Mouse (Mus musculus) heart, postnatal 10 days (tissue): Measurements from ENCODE around the gene Gzma. TPM values are rescaled to one million over a fixed set of nuclear protein-coding genes. Genes with fewer than 3 reads are reported as not detected.

Experiments
- DNase-seq, 2 experiments: peaks; one replicate each; pipeline ENCODE4 v3.0.0; 2021
- intact Hi-C: fragments of 180-260 bp; cut with DNase I; formaldehyde crosslinking; loops from one replicate; pipeline ENCODE4 v1.15.1; 2025
- total RNA-seq, 2 experiments: library from RNA; stranded (reverse); gene quantifications; 2 replicates each; pipeline ENCODE4 v1.2.3; 2021

The Gzma gene
- under 1 TPM in 1 of 2 experiments, not detected in 1; 0.60 TPM for total RNA-seq

DNA sequence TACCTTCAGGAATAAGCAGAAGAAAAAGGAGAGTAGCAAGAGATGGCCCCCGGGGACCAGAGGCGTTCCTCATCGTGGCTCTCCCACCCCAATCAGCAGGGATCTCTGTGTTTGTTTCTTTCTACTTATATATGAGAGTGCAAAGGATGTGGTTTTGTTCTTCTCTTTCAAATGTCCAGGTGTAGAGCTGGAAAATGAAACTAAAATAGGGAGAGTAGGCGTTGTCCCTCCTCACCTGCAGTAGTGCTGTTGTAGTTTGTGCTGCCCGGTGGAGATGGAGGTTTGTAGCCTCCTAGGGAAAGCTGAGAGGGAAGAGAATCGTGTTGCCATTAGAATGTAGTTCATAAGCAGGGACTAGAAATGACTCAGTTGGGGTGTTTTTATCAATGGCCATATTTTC, at the start of gene Gzma:
Gene Gzma, minus strand, starts transcription at position 103 of the 400 bp plus-strand sequence.
- intact Hi-C loops, result loop anchor here (1.0 kb wide), 1 partner anchor 9 kb away; no protein-coding TSS in a partner anchor
- no peak for DNase-seq

- DNase-seq, result no peak
- intact Hi-C loops, result loop anchor here (2.0 kb wide), 1 partner anchor 91 kb away; no protein-coding TSS in a partner anchor
Observed at GRCm38 (mm10) chr13:113139597-113139996, 38.8 kb upstream of the Gzma start.

GRCm38 (mm10) chr13:113129974-113130373, 29.2 kb upstream of the Gzma start:
- no peak for DNase-seq
- intact Hi-C loops, result no loop called here

DNA sequence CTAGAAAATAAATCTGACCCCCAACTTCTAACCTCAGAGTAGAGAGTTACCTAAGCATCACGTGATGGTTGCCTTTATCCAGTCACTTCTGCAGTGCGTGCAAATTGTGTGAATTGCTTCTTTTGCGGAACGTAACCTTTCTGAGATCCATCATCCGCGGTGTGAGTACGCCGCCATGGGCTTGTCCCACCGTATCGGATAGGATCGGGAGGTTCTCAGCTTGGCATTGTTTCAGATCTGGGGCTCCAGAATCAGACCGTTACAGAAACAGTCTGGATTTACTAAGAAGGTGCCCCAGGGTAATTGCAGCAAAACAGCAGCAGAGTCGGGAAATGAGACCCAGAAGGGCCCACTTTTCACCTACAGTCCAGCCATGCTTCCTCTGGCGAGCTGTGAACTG, 20.5 kb upstream of the Gzma start:
- DNase-seq, result no peak
- intact Hi-C loops, result no loop called here

DNA sequence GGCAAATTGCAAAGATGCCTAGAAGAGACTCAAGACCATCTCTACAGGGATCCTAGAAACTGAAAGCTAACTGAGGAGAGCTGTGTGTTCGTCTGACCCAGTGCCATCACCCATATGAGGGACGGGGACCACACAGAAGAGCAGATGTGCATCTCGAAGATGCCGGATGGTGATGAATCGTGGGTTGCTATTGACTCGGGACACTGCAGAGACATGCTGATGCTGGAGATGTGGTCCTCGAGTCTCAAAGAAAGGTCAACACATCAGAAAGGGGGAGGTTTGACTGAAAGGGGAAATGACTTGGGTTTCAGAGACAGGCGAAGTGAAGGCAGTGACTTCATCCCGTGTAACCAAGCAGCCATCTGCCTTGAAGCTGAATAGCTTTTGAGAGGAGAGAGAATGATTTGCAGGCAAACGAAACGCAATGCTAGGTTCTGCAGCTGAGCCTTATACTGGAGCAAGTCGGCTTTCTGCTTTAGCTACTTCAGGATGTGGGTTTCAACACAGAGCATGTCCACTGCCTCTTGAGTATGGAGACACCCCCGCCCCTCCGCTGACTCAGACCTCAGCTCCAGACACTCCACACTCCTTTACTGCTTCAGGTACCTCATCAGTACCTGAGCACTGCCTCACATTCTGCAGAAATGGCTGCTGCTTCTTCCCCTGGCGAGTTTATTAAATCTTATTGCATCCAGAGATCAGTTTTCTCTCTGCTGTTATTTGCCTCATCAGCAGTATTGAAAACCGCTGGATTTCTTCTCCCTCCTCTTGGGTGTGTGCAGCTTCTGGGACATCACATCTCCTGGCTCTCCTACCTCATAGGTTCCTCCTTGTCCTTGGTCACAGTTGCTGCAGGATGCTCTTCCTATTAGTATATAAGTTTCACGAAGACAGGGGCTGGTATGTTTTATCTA, 19.8 kb upstream of the Gzma start:
- DNase-seq, result no peak
- intact Hi-C loops, result no loop called here

GRCm38 (mm10) chr13:113118977-113119376, 18.2 kb upstream of the Gzma start:
- no peak for DNase-seq
- intact Hi-C loops, result no loop called here

- no peak for DNase-seq
- intact Hi-C loops, result no loop called here
Observed at GRCm38 (mm10) chr13:113104759-113105158, 4.0 kb upstream of the Gzma start.

- intact Hi-C loops, result no loop called here
- DNase-seq, result no peak
Observed at GRCm38 (mm10) chr13:113101804-113102203, 1.0 kb upstream of the Gzma start.

DNA sequence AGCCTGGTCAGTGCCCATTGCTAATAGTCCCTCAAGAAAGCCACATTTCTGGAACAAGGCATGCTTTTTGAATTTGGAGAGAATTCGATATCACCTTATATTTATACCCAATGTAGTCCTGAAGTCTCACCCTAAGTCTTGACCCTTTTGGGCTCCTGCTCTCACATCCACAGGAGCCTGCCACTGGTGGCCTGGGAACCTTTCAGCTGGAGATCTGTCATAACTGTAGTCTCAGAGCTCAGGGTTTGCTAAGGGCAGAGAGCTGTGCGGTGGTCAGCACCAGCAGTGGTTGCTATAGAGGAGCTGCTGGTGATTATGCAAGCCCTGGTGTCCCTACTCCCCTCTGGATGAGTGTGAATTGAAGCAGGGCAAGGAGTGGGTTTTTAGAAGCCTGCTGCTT, 2.4 kb downstream of the Gzma start:
- DNase-seq, result no peak
- intact Hi-C loops, result no loop called here

GRCm38 (mm10) chr13:113097011-113097410, 3.8 kb downstream of the Gzma start:
- no peak for DNase-seq
- intact Hi-C loops, result no loop called here

DNA sequence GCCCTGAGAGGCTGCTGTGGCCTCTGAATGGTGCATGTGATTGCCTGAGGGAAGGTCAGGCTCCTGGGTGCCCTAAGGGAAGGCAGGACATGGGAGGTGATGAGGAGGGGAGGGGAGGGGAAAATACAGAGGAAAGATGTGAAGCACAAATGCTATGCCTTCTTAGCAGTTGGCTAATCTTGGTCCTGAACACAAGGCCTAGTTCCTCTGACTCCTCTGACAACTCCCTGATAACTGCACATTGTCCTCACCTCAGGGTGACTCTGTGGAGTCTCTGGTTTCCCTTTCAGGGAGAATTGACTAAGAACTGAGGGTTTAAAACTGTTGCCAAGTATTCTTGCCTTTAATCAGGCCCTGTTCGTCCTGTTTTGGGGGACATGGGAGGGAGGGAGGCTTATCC, 6.2 kb downstream of the Gzma start:
- intact Hi-C loops, result no loop called here
- no peak for DNase-seq

DNA sequence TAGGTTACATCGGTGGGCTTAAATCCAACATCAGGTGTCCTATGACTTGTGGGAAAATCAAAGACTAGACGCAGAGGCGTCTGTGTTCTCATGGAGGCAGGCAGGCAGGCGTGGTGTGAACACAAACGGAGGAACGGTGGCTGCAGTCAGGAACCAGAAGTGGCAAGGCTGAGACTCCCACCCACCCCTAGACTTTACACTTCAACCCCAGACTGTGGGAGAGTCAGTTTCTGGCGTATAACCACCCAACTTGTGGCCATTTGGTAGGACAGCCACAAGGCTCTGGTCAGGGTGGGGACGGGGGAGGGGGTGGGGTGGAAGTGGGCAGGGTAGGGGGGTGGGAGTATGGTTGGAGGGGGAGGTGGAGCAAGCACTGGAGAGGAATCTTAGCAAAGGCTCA, 10.3 kb downstream of the Gzma start:
- no peak for DNase-seq
- intact Hi-C loops, result no loop called here

DNA sequence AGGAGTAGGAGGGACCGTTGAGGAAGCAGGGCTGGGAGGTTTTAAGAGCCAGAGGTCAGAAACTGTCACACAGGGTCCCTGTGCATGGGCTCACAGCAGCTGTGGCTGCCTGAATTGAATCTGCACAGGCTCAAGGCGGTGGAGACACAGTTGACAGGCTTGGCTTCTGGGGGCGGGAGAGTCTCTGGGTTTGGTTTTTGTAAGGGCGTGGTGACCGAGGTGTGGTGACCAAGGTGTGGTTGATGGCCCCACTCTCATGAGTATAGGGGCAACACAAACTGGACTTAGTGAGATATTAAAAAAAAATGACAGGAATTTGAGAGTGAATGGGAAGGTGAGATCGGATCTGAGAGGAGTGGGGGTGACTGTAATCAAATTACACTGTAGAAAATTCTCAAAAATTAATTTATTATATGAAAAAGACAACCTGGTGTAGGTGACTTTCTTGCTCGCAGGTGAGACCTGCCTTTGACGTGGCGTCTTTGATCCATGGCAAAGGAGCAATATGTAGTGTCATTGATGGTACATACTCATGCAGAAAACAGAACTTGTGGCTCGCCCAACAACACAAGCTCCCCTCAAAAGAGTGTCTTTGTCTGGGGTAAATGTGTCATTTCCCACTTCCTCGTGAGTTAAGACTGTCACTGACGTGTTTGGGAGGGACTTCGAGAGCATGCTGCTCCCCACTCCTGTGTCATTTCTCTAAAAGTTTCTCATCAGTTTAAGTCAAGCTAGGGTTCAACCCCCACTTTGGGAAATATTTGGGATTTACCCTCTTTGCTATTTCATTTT, 13.4 kb downstream of the Gzma start:
- intact Hi-C loops, result no loop called here

DNA sequence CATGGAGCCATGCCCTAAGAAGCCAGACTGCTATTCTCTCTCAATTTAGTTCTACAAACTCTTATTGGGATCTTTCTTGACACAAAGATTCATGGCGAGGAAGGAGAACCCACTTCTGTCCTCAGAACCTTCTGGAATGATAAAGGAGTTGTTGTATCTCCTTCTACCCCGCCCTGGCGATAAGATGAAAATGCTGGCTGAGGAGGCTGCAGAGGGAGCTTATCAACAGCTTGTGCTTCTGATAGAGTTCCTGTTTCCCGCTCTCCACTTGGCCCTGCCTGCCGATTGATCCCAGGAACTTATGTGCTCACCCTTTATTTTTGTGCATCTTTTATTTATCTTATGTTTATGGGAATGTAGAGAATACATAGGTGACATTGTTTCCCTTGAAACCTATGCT, 16.0 kb downstream of the Gzma start:
- no peak for DNase-seq
- intact Hi-C loops, result no loop called here

More for the DNA sequence above, 13.4 kb downstream of the Gzma start:
- no peak for DNase-seq

- intact Hi-C loops, result no loop called here
- no peak for DNase-seq
Observed at GRCm38 (mm10) chr13:113082101-113082500, 18.7 kb downstream of the Gzma start.

DNA sequence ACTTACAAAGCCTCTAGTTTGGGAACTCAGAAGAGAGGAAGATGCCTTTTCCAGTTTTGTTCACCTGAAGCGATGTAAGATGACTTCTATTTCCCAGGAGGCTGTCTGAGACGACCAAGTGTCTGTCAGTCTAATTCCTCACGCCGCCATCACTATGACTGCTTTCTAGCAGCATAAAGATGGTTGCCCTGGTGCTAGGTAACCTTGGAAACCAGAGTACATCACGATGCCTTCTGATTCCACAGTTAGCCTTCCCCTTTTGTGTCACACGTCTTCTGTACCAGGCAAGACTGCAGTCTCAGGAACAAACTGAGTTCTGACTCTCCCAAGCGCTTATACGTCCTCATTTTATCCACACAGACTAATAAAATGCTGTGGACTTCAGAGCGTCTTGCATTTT, 21.8 kb downstream of the Gzma start:
- DNase-seq, result no peak
- intact Hi-C loops, result no loop called here

GRCm38 (mm10) chr13:113064542-113064941, 36.2 kb downstream of the Gzma start:
- intact Hi-C loops, result no loop called here
- no peak for DNase-seq

GRCm38 (mm10) chr13:113061746-113062145, 39.0 kb downstream of the Gzma start:
- intact Hi-C loops, result no loop called here
- DNase-seq, result no peak

GRCm38 (mm10) chr13:113055826-113056225, 45.0 kb downstream of the Gzma start:
- DNase-seq, result peak in 1 of 2 experiments; percentile 34
- intact Hi-C loops, result no loop called here

DNA sequence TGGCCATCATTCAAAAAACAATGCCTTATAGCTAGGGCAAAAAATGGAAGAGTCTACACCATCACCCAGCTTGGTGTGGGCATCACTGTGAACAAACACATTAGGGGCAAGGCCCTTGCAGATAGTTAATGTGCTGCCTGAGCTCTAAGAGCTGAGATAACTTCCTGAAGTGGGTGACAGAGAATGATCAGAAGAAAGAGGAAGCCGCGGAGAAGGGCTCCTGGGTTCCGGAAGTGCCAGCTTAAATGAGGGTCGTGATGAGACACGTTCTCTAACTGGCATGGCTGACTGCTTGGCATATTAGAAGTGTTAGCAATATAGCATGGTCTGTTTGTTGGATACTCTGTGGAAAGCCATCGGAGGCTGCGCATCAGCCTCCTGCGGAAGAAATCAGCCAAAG, 46.6 kb downstream of the Gzma start:
- intact Hi-C loops, result no loop called here
- no peak for DNase-seq

GRCm38 (mm10) chr13:113047647-113048046, 53.1 kb downstream of the Gzma start:
- intact Hi-C loops, result loop anchor here (2.0 to 10.0 kb wide), 3 partner anchors 91 to 627 kb away; partner anchors contain the start of gene Snx18
- DNase-seq, result no peak
